Mouse (Mus musculus) heart, embryonic 10.5 days (tissue): ENCODE measurements at regions not wholly inside any gene's neighbourhood (a gene's known extent, or its start where the extent isn't known, plus 50 kb on each side); places are given as distances from the start of the nearest gene placed in this dataset.
"Not testable (repeated sequence)": the region's sequence is repeated elsewhere in the genome, so short reads cannot be mapped to it uniquely, and the experiment has no call there.

Experiments
- DNase-seq: peaks from one replicate; pipeline ENCODE4 v3.0.0-alpha.2; 2017; ENCODE audit warnings: low spot score
- H3K27ac ChIP-seq: fragments of 300-500 bp; sonication (generic); 2 replicates; pipeline ENCODE4 v1.5.1; 2016; ENCODE audit warnings: mild to moderate bottlenecking
- H3K27me3 ChIP-seq: fragments of 300-500 bp; sonication (generic); 2 replicates; pipeline ENCODE4 v1.6.1; 2016; ENCODE audit warnings: mild to moderate bottlenecking; ENCODE audit not compliant: poor library complexity, insufficient read depth, severe bottlenecking
- H3K36me3 ChIP-seq: fragments of 300-500 bp; sonication (generic); 2 replicates; pipeline ENCODE4 v1.6.1; 2016; ENCODE audit warnings: mild to moderate bottlenecking, moderate library complexity
- H3K4me1 ChIP-seq: fragments of 300-500 bp; sonication (generic); 2 replicates; pipeline ENCODE4 v1.6.1; 2016; ENCODE audit warnings: mild to moderate bottlenecking
- H3K4me3 ChIP-seq: fragments of 300-500 bp; sonication (generic); 2 replicates; pipeline ENCODE4 v1.5.1; 2016; ENCODE audit warnings: mild to moderate bottlenecking, moderate library complexity
- H3K9me3 ChIP-seq: fragments of 300-500 bp; sonication (generic); 2 replicates; pipeline ENCODE4 v1.6.1; 2016; ENCODE audit warnings: mild to moderate bottlenecking, moderate library complexity
- WGBS: fragments of 180-500 bp; shearing (Covaris S2); methylation state at CpG from one replicate; pipeline ENCODE4 v1.1.7; 2016; 5-methylcytosine and 5-hydroxymethylcytosine counted together

GRCm38 (mm10) chr14:53350780-53351179 lies 855.2 kb upstream of the Olfr1507 start:
- not testable (repeated sequence) for H3K27ac ChIP-seq, H3K36me3 ChIP-seq, H3K4me1 ChIP-seq, H3K9me3 ChIP-seq, DNase-seq, H3K27me3 ChIP-seq, H3K4me3 ChIP-seq
- 67% methylated on average over 1 of the region's 1 CpGs for WGBS

GRCm38 (mm10) chr14:53349111-53349510 lies 853.6 kb upstream of the Olfr1507 start:
- not testable (repeated sequence) for H3K4me1 ChIP-seq, H3K27ac ChIP-seq, H3K27me3 ChIP-seq, H3K4me3 ChIP-seq, H3K36me3 ChIP-seq, DNase-seq, H3K9me3 ChIP-seq

- not testable (repeated sequence) for H3K36me3 ChIP-seq, H3K27ac ChIP-seq, H3K27me3 ChIP-seq, H3K4me1 ChIP-seq, H3K9me3 ChIP-seq, DNase-seq, H3K4me3 ChIP-seq
- WGBS, result 39% methylated on average over 2 of the region's 2 CpGs
Measured at GRCm38 (mm10) chr14:53345568-53345967, 850.0 kb upstream of the Olfr1507 start.

- not testable (repeated sequence) for H3K4me3 ChIP-seq, H3K4me1 ChIP-seq, DNase-seq, H3K27me3 ChIP-seq, H3K9me3 ChIP-seq, H3K27ac ChIP-seq, H3K36me3 ChIP-seq
- WGBS, result 72% methylated on average over 5 of the region's 5 CpGs
Measured at GRCm38 (mm10) chr14:53343849-53344248, 848.3 kb upstream of the Olfr1507 start.

GRCm38 (mm10) chr14:53339167-53339566 lies 843.6 kb upstream of the Olfr1507 start:
- not testable (repeated sequence) for H3K9me3 ChIP-seq, H3K27ac ChIP-seq, H3K4me1 ChIP-seq, H3K4me3 ChIP-seq, DNase-seq, H3K27me3 ChIP-seq, H3K36me3 ChIP-seq
- WGBS, result 73% methylated on average over 1 of the region's 4 CpGs

- H3K27me3 ChIP-seq, H3K4me1 ChIP-seq, DNase-seq, H3K36me3 ChIP-seq, H3K4me3 ChIP-seq, H3K27ac ChIP-seq, H3K9me3 ChIP-seq: not testable (repeated sequence)
- 59% methylated on average over 5 of the region's 8 CpGs for WGBS
Measured at GRCm38 (mm10) chr14:53337446-53337845, 841.9 kb upstream of the Olfr1507 start.

GRCm38 (mm10) chr14:53336705-53337104 lies 841.2 kb upstream of the Olfr1507 start:
- not testable (repeated sequence) for H3K4me3 ChIP-seq, H3K9me3 ChIP-seq, H3K27me3 ChIP-seq, H3K36me3 ChIP-seq, H3K27ac ChIP-seq, H3K4me1 ChIP-seq, DNase-seq
- 0% methylated on average over 1 of the region's 2 CpGs for WGBS

GRCm38 (mm10) chr14:53334451-53334850 lies 838.9 kb upstream of the Olfr1507 start:
- H3K36me3 ChIP-seq, H3K27ac ChIP-seq, DNase-seq, H3K4me3 ChIP-seq, H3K4me1 ChIP-seq, H3K9me3 ChIP-seq, H3K27me3 ChIP-seq: not testable (repeated sequence)
- WGBS, result no CpG with 5 or more reads among the region's 4 CpGs

GRCm38 (mm10) chr14:53331153-53331552 lies 835.6 kb upstream of the Olfr1507 start:
- not testable (repeated sequence) for H3K27ac ChIP-seq, H3K27me3 ChIP-seq, H3K4me1 ChIP-seq, H3K4me3 ChIP-seq, H3K9me3 ChIP-seq, H3K36me3 ChIP-seq, DNase-seq

- not testable (repeated sequence) for H3K4me1 ChIP-seq, H3K4me3 ChIP-seq, H3K27me3 ChIP-seq, DNase-seq, H3K9me3 ChIP-seq, H3K27ac ChIP-seq, H3K36me3 ChIP-seq
- WGBS, result no CpG with 5 or more reads among the region's 7 CpGs
Measured at GRCm38 (mm10) chr14:53324367-53324766, 828.8 kb upstream of the Olfr1507 start.

GRCm38 (mm10) chr14:53318512-53319309 lies 823.2 kb upstream of the Olfr1507 start:
- no CpG with 5 or more reads among the region's 9 CpGs for WGBS
- not testable (repeated sequence) for DNase-seq, H3K4me1 ChIP-seq, H3K9me3 ChIP-seq, H3K27ac ChIP-seq, H3K27me3 ChIP-seq, H3K36me3 ChIP-seq, H3K4me3 ChIP-seq

GRCm38 (mm10) chr14:53312490-53312889 lies 816.9 kb upstream of the Olfr1507 start:
- H3K36me3 ChIP-seq, H3K27ac ChIP-seq, H3K27me3 ChIP-seq, DNase-seq, H3K4me1 ChIP-seq, H3K4me3 ChIP-seq, H3K9me3 ChIP-seq: not testable (repeated sequence)
- 58% methylated on average over 1 of the region's 1 CpGs for WGBS

- no CpG with 5 or more reads among the region's 3 CpGs for WGBS
- not testable (repeated sequence) for DNase-seq, H3K27me3 ChIP-seq, H3K27ac ChIP-seq, H3K4me3 ChIP-seq, H3K4me1 ChIP-seq, H3K9me3 ChIP-seq, H3K36me3 ChIP-seq
Measured at GRCm38 (mm10) chr14:53303179-53303578, 807.6 kb upstream of the Olfr1507 start.

- not testable (repeated sequence) for H3K27me3 ChIP-seq, H3K36me3 ChIP-seq, H3K4me3 ChIP-seq, H3K27ac ChIP-seq, DNase-seq, H3K9me3 ChIP-seq, H3K4me1 ChIP-seq
- no CpG with 5 or more reads among the region's 3 CpGs for WGBS
Measured at GRCm38 (mm10) chr14:53302491-53302829, 806.9 kb upstream of the Olfr1507 start.
